Mouse (Mus musculus) stomach, postnatal 0 days (tissue): ENCODE measurements at regions not wholly inside any gene's neighbourhood (a gene's known extent, or its start where the extent isn't known, plus 50 kb on each side); places are given as distances from the start of the nearest gene placed in this dataset.

Experiments used
- ATAC-seq: fragments of 200-750 bp; cut with Nextera tagmentation; 2 replicates; pipeline ENCODE4 v1.8.0; 2017; ENCODE audit not compliant: low FRiP score, low TSS enrichment
- DNase-seq: peaks from one replicate; pipeline ENCODE4 v3.0.0-alpha.2; 2016; ENCODE audit warnings: low spot score
- H3K27ac ChIP-seq: fragments of 300-500 bp; sonication (generic); replicated peaks from 2 replicates; pipeline ENCODE4 v1.5.1; 2014; ENCODE audit warnings: mild to moderate bottlenecking, control low read depth
- H3K27me3 ChIP-seq: fragments of 300-500 bp; sonication (generic); 2 replicates; pipeline ENCODE4 v1.6.1; 2014; ENCODE audit warnings: low read length; ENCODE audit not compliant: control insufficient read depth, insufficient read depth
- H3K36me3 ChIP-seq: fragments of 300-500 bp; sonication (generic); 2 replicates; pipeline ENCODE4 v1.6.1; 2014; ENCODE audit warnings: low read length, mixed read lengths; ENCODE audit not compliant: control insufficient read depth, insufficient read depth
- H3K4me1 ChIP-seq: fragments of 300-500 bp; sonication (generic); replicated peaks from 2 replicates; pipeline ENCODE4 v1.6.1; 2014; ENCODE audit warnings: antibody characterized with exemption; ENCODE audit not compliant: control insufficient read depth, insufficient read depth
- H3K4me2 ChIP-seq: fragments of 300-500 bp; sonication (generic); replicated peaks from 2 replicates; pipeline ENCODE4 v1.6.1; 2014; ENCODE audit warnings: low read depth, mild to moderate bottlenecking, control low read depth, moderate library complexity
- H3K4me3 ChIP-seq: fragments of 300-500 bp; sonication (generic); 2 replicates; pipeline ENCODE4 v1.5.1; 2014; ENCODE audit warnings: low read depth, low read length, control low read depth
- H3K9ac ChIP-seq: fragments of 300-500 bp; sonication (generic); 2 replicates; pipeline ENCODE4 v1.6.1; 2014; ENCODE audit warnings: mild to moderate bottlenecking, low read length, control low read depth, mixed read lengths
- H3K9me3 ChIP-seq: fragments of 300-500 bp; sonication (generic); 2 replicates; pipeline ENCODE4 v1.6.1; 2016; ENCODE audit warnings: low read length; ENCODE audit not compliant: control insufficient read depth
- CTCF ChIP-seq: IDR thresholded peaks from 2 replicates; pipeline ENCODE4 v1.5.1; 2016; ENCODE audit warnings: antibody characterized with exemption, low read depth, mild to moderate bottlenecking, moderate library complexity
- EP300 ChIP-seq: optimal IDR thresholded peaks from 2 replicates; pipeline ENCODE3; 2016; ENCODE audit warnings: antibody characterized with exemption
- WGBS: fragments of 180-500 bp; shearing (Covaris S2); extraction: QIAGEN DNeasy Blood & Tissue Kit; methylation state at CpG from one replicate; pipeline ENCODE4 v1.1.7; 2014; 5-methylcytosine and 5-hydroxymethylcytosine counted together

GRCm38 (mm10) chr2:166425141-166425540, 269.7 kb upstream of the Sulf2 start:
- Histone ChIP-seq H3K4me2 (no peak overlapping the region), H3K9ac (no peak overlapping the region), H3K4me3 (no peak overlapping the region), H3K27ac (no peak overlapping the region), H3K36me3 (no peaks in the 10 kb centered on the region), H3K9me3 (no peaks in the 10 kb centered on the region), H3K27me3 (no peaks in the 10 kb centered on the region), H3K4me1 (no peaks in the 10 kb centered on the region)
- TF ChIP-seq CTCF (no peak), EP300 (no peak)
- DNase-seq = no peak
- ATAC-seq = no peak
- 80% methylated on average over 3 of the region's 3 CpGs for WGBS

- Histone ChIP-seq H3K4me2 (no peak overlapping the region), H3K4me3 (no peak overlapping the region), H3K4me1 (no peaks in the 10 kb centered on the region), H3K36me3 (no peaks in the 10 kb centered on the region), H3K9ac (no peak overlapping the region), H3K9me3 (no peaks in the 10 kb centered on the region), H3K27me3 (no peaks in the 10 kb centered on the region), H3K27ac (no peak overlapping the region)
- ATAC-seq = no peak
- DNase-seq = no peak
- WGBS = 51% methylated on average over 6 of the region's 6 CpGs
- TF ChIP-seq EP300 (no peak), CTCF (no peak)
Observed at GRCm38 (mm10) chr2:166423132-166423660, 267.7 kb upstream of the Sulf2 start.

GRCm38 (mm10) chr2:166420275-166420674, 264.8 kb upstream of the Sulf2 start:
- H3K36me3 ChIP-seq = no peaks in the 10 kb centered on the region
- no peaks in the 10 kb centered on the region for H3K9me3 ChIP-seq
- no peaks in the 10 kb centered on the region for H3K4me1 ChIP-seq
- no peak for TF ChIP-seq CTCF
- no peak for TF ChIP-seq EP300
- ATAC-seq (no peak), DNase-seq (no peak)
- no peaks in the 10 kb centered on the region for H3K27me3 ChIP-seq
- WGBS = 69% methylated on average over 8 of the region's 8 CpGs
- H3K9ac ChIP-seq = no peak overlapping the region
- no peak overlapping the region for H3K27ac ChIP-seq
- H3K4me3 ChIP-seq = no peak overlapping the region
- no peak overlapping the region for H3K4me2 ChIP-seq

- 76% methylated on average over 9 of the region's 9 CpGs for WGBS
- H3K27ac ChIP-seq = no peak overlapping the region
- no peaks in the 10 kb centered on the region for H3K27me3 ChIP-seq
- ATAC-seq (no peak), DNase-seq (no peak)
- TF ChIP-seq EP300 (no peak), CTCF (no peak)
- no peak overlapping the region for H3K4me3 ChIP-seq
- no peaks in the 10 kb centered on the region for H3K36me3 ChIP-seq
- H3K4me2 ChIP-seq = no peak overlapping the region
- H3K9me3 ChIP-seq = no peaks in the 10 kb centered on the region
- no peaks in the 10 kb centered on the region for H3K4me1 ChIP-seq
- no peak overlapping the region for H3K9ac ChIP-seq
Observed at GRCm38 (mm10) chr2:166419271-166419670, 263.8 kb upstream of the Sulf2 start.

- H3K4me3 ChIP-seq = no peak overlapping the region
- H3K9ac ChIP-seq = no peak overlapping the region
- DNase-seq = no peak
- no peaks in the 10 kb centered on the region for H3K36me3 ChIP-seq
- WGBS = 86% methylated on average over 8 of the region's 8 CpGs
- TF ChIP-seq CTCF (no peak), EP300 (no peak)
- ATAC-seq = no peak
- H3K4me1 ChIP-seq = no peaks in the 10 kb centered on the region
- no peak overlapping the region for H3K4me2 ChIP-seq
- no peak overlapping the region for H3K27ac ChIP-seq
- no peaks in the 10 kb centered on the region for H3K27me3 ChIP-seq
- no peaks in the 10 kb centered on the region for H3K9me3 ChIP-seq
Observed at GRCm38 (mm10) chr2:166418279-166418678, 262.8 kb upstream of the Sulf2 start.

GRCm38 (mm10) chr2:166417628-166418027, 262.2 kb upstream of the Sulf2 start:
- DNase-seq = no peak

More at GRCm38 (mm10) chr2:166417628-166418027, 262.2 kb upstream of the Sulf2 start:
- no peak overlapping the region for H3K9ac ChIP-seq
- H3K9me3 ChIP-seq = no peaks in the 10 kb centered on the region
- no peak overlapping the region for H3K27ac ChIP-seq
- no peaks in the 10 kb centered on the region for H3K27me3 ChIP-seq
- TF ChIP-seq EP300 (no peak), CTCF (no peak)
- ATAC-seq = no peak
- no peaks in the 10 kb centered on the region for H3K36me3 ChIP-seq
- no peaks in the 10 kb centered on the region for H3K4me1 ChIP-seq
- WGBS = 94% methylated on average over 10 of the region's 10 CpGs
- H3K4me3 ChIP-seq = no peak overlapping the region
- H3K4me2 ChIP-seq = no peak overlapping the region
